ENCODE assay signal across 10 mouse cellular contexts in the genomic region with DNA sequence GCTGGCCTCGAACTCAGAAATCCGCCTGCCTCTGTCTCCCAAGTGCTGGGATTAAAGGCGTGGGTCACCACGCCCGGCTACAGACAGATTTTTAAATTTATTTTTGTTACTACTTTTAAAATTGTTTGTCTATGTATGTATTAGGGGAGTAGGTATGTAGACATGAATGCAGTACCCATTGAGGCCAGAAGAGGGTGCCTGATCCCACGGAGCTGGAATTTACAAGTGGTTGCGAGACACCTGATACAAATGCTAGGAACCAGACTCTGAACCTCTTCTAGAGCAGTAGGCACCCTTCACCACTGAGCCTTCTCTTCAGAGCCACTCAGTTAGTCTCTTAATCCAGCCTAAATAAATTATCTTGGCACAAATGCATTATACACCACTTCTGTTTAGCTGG.
DNase-seq lines count a peak whose midpoint lies in the region; ATAC-seq and TF ChIP-seq lines count a peak whose summit lies in the region.
"Had no signal": no experiment of that assay in that cellular context is flagged by ENCODE, and none has a peak within 500 bp of the region (broad histone marks: within the 10 kb centered on the region; RNA-seq: fewer than 3 reads in every experiment).

No protein-coding gene starts in this region.

- H3K27me3 ChIP-seq in liver, adult 2 months (ENCODE audit: control insufficient read depth, insufficient read depth, low read length) = no peaks in the 10 kb centered on the region
- H3K27me3 ChIP-seq in liver, embryonic 11.5 days (replicated peaks; ENCODE audit: control insufficient read depth, insufficient read depth, low read length) = no peaks in the 10 kb centered on the region
- H3K27me3 ChIP-seq in midbrain, embryonic 15.5 days (replicated peaks) = no peaks in the 10 kb centered on the region
- H3K27me3 ChIP-seq: limb, embryonic 13.5 days; neural tube, embryonic 12.5 days had no signal

- no peak overlapping the region for H3K27ac ChIP-seq in liver, adult 2 months (replicated peaks; ENCODE audit: insufficient read depth, low read depth, low read length)
- no peak overlapping the region for H3K27ac ChIP-seq in liver, embryonic 11.5 days (ENCODE audit: low read depth, low read length)
- H3K27ac ChIP-seq in midbrain, embryonic 15.5 days = no peak overlapping the region
- H3K27ac ChIP-seq: limb, embryonic 13.5 days; neural tube, embryonic 12.5 days had no signal

- DNase-seq in liver, adult 2 months (ENCODE audit: extremely low read depth, low read depth, low spot score) = peak; percentile 22
- no peak for DNase-seq in liver, embryonic 11.5 days (ENCODE audit: low spot score)
- peak; percentile 37 for DNase-seq in T-cell, adult 2 months (ENCODE audit: low spot score)
- peak; percentile 44 to 71 for DNase-seq in kidney, postnatal 36 days
- peak; percentile 55 for DNase-seq in thymus, postnatal 14 days
- DNase-seq in urinary bladder, adult 18-20 months (ENCODE audit: low spot score in 2 of 2) = no peak
- DNase-seq: cerebellum, adult 11-12 months had no signal

- TF ChIP-seq CTCF in liver, adult 2 months (IDR thresholded peaks at IDR 0.05; ENCODE audit: low read depth, low read length) = peak; percentile 60

- H3K36me3 ChIP-seq in liver, adult 2 months (ENCODE audit: control insufficient read depth, insufficient read depth, low read length) = peaks cover 2% of the 10 kb centered on the region; the same call in 1 of the 2 replicates
- H3K36me3 ChIP-seq in liver, embryonic 11.5 days (ENCODE audit: control insufficient read depth, insufficient read depth, low read length) = peaks cover 6% of the 10 kb centered on the region; the same call in 1 of the 2 replicates
- no peaks in the 10 kb centered on the region for H3K36me3 ChIP-seq in midbrain, embryonic 15.5 days (replicated peaks)
- H3K36me3 ChIP-seq: neural tube, embryonic 12.5 days had no signal

- H3K9me3 ChIP-seq in liver, embryonic 11.5 days (ENCODE audit: control insufficient read depth, low read length) = peaks cover 3% of the 10 kb centered on the region; the same call in 1 of the 2 replicates
- H3K9me3 ChIP-seq in midbrain, embryonic 15.5 days = no peaks in the 10 kb centered on the region
- H3K9me3 ChIP-seq: neural tube, embryonic 12.5 days had no signal

- no peak overlapping the region for H3K4me2 ChIP-seq in liver, embryonic 11.5 days
- H3K4me2 ChIP-seq in midbrain, embryonic 15.5 days = no peak overlapping the region
- H3K4me2 ChIP-seq: limb, embryonic 13.5 days; neural tube, embryonic 12.5 days had no signal

- H3K4me1 ChIP-seq in liver, adult 2 months (ENCODE audit: control insufficient read depth, insufficient read depth, low read length) = no peaks in the 10 kb centered on the region
- H3K4me1 ChIP-seq in liver, embryonic 11.5 days (replicated peaks; ENCODE audit: control insufficient read depth, insufficient read depth, low read length) = no peaks in the 10 kb centered on the region
- 0 out of 2 replicates have a peak, but pooled peaks cover 4% of the 10 kb centered on the region for H3K4me1 ChIP-seq in midbrain, embryonic 15.5 days

- no peak overlapping the region for H3K4me3 ChIP-seq in liver, adult 2 months (ENCODE audit: insufficient read depth, low read depth, low read length)
- H3K4me3 ChIP-seq in liver, embryonic 11.5 days (ENCODE audit: low read depth, low read length) = no peak overlapping the region
- no peak overlapping the region for H3K4me3 ChIP-seq in midbrain, embryonic 15.5 days
- H3K4me3 ChIP-seq: limb, embryonic 13.5 days; neural tube, embryonic 12.5 days had no signal

- peaks cover 13% of the 10 kb centered on the region; the same call in 1 of the 2 replicates for H3K79me2 ChIP-seq in liver, adult 2 months (ENCODE audit: control insufficient read depth, insufficient read depth, low read length)

- ATAC-seq in liver, embryonic 11.5 days (replicated peaks; ENCODE audit: low FRiP score) = no peak
- ATAC-seq in midbrain, embryonic 15.5 days (replicated peaks) = no peak

- no peak for TF ChIP-seq POLR2A in liver, adult 2 months (IDR thresholded peaks at IDR 0.05; ENCODE audit: extremely low read depth, insufficient read depth, low read length)

- 89% methylated on average over 7 of the region's 7 CpGs for WGBS in liver, adult 2 months
- 78% methylated on average over 7 of the region's 7 CpGs for WGBS in liver, embryonic 11.5 days
- 77% methylated on average over 7 of the region's 7 CpGs for WGBS in midbrain, embryonic 15.5 days

- H3K9ac ChIP-seq in liver, adult 2 months (ENCODE audit: low read depth, low read length) = no peak overlapping the region
- H3K9ac ChIP-seq in liver, embryonic 11.5 days (ENCODE audit: low read depth, low read length) = no peak overlapping the region
- no peak overlapping the region for H3K9ac ChIP-seq in midbrain, embryonic 15.5 days
- H3K9ac ChIP-seq: limb, embryonic 13.5 days; neural tube, embryonic 12.5 days had no signal

Comparison
In these comparisons a context has a peak if more than half of its experiments do, and no peak if none do; other contexts are left out.
1. DNase-seq: peak in liver, adult 2 months (single experiment), T-cell, adult 2 months (single experiment), kidney, postnatal 36 days (2 of 2) and thymus, postnatal 14 days (single experiment); none in liver, embryonic 11.5 days (single experiment) and urinary bladder, adult 18-20 months (0 of 2).